Mouse (Mus musculus) cerebellum, adult 2 months (tissue): ENCODE results near the gene 6430571L13Rik. TPM values are rescaled to one million over a fixed set of nuclear protein-coding genes. Genes with fewer than 3 reads are reported as not detected.

ENCODE experiments used
- DNase-seq, 2 experiments: peaks; one replicate each; pipeline ENCODE4 v3.0.0; 2021
- H3K27ac ChIP-seq: fragments of 200-500 bp; 2 replicates; pipeline ENCODE4 v1.5.1; 2012; ENCODE audit warnings: low read length, control low read depth, inconsistent platforms; ENCODE audit not compliant: insufficient read depth
- H3K27me3 ChIP-seq: fragments of 200-500 bp; 2 replicates; pipeline ENCODE4 v1.6.1; 2012; ENCODE audit warnings: inconsistent platforms, mild to moderate bottlenecking, low read length, moderate library complexity; ENCODE audit not compliant: control insufficient read depth, insufficient read depth
- H3K4me1 ChIP-seq: fragments of 200-500 bp; 2 replicates; pipeline ENCODE4 v1.6.1; 2011; ENCODE audit warnings: low read length; ENCODE audit not compliant: control insufficient read depth, insufficient read depth
- H3K4me3 ChIP-seq: fragments of 200-500 bp; replicated peaks from 2 replicates; pipeline ENCODE3; 2011; ENCODE audit warnings: mild to moderate bottlenecking, low read depth, low read length, control low read depth; ENCODE audit not compliant: insufficient read depth
- CTCF ChIP-seq: fragments of 200-500 bp; IDR thresholded peaks from 2 replicates; pipeline ENCODE4 v1.5.1; 2011; ENCODE audit warnings: low read depth, mild to moderate bottlenecking, control low read depth, low read length, moderate library complexity, borderline replicate concordance; ENCODE audit not compliant: insufficient read depth
- POLR2A ChIP-seq: fragments of 200-500 bp; IDR thresholded peaks from 2 replicates; pipeline ENCODE4 v1.6.1; 2011; ENCODE audit warnings: low read length, control low read depth, borderline replicate concordance; ENCODE audit not compliant: insufficient read depth
- WGBS: fragments of 180-500 bp; shearing (Covaris S2); methylation state at CpG from one replicate; pipeline ENCODE4 v1.1.7; 2018; 5-methylcytosine and 5-hydroxymethylcytosine counted together
- polyA plus RNA-seq: library from polyadenylated mRNA; depleted of rRNA; stranded (reverse); fragments of >200 nt; gene quantifications from 2 replicates; pipeline ENCODE4 v1.2.3, GENCODE M21; 2012; rRNA removed

Gene 6430571L13Rik
- polyA plus RNA-seq, 1 experiment = 44.9 TPM

DNA sequence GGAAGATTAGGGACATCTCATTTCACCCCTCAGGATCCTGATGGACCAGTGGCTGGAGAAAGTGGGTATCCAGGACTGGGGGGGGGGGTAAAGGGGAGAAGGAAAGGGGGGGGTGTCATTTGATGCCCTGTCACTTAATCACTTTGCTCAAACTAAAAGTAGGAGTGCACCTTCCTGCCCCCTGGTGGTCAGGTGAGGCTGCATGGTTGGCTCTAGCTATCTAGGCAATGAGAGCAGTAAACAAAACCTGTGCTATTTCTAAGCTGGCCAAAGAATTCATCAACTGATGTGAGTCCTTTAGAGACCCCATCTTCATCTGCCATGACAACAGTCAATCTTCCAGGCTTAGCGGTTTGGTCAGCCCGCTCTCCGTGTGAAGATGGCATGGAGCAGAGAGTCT lies 46.3 kb downstream of the 6430571L13Rik start:
- WGBS = 91% methylated on average over 3 of the region's 3 CpGs
- H3K4me1 ChIP-seq = peaks cover 7% of the 10 kb centered on the region; the same call in 1 of the 2 replicates
- H3K27ac ChIP-seq = no peak overlapping the region
- peak; percentile 56 to 67 for DNase-seq
- peak; percentile 74 for TF ChIP-seq CTCF
- TF ChIP-seq POLR2A = no peak
- no peaks in the 10 kb centered on the region for H3K27me3 ChIP-seq
- H3K4me3 ChIP-seq = no peak overlapping the region

DNA sequence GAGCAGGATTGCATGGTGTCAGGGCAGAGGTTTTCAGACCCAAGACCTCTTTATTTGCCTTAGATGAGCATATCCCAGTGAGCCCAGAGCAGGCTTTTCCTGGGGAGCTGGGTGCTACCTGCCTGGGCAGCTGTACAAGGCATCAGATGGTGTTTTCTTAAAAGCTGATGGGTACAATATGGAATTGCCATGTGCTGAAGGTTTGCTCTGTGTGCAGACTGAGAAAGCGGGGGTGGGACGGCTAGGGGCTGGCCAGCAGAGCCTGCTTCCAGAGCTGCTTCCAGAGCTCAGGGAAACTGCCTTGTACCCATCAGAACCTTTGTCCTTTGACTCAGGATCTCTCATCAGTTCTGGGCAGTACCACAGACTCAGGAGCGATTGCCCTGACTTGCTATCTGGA lies 47.3 kb downstream of the 6430571L13Rik start:
- H3K4me3 ChIP-seq = no peak overlapping the region
- H3K4me1 ChIP-seq = peaks cover 7% of the 10 kb centered on the region; the same call in 1 of the 2 replicates
- no peaks in the 10 kb centered on the region for H3K27me3 ChIP-seq
- TF ChIP-seq POLR2A (no peak), CTCF (no peak)
- DNase-seq = no peak
- WGBS = 91% methylated on average over 3 of the region's 3 CpGs
- H3K27ac ChIP-seq = no peak overlapping the region

DNA sequence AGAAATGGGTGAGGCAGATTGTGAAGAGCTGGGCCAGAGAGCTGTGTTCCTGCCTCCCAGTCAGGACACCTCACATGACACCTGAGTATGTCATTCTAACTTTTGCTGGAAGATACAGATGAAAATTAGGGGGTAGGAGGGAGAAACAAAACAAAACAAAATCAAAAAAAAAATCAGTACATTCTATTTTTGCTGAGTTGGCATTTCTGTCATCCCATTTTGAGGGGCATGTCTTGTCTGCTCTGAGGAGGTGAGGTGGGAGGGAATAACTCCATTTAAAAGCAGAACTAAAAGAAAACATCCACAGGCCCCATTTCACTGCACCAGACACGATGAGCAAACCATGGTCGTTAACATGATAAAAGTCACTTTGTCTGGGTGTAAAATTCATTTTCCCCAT lies 47.9 kb downstream of the 6430571L13Rik start:
- peaks cover 7% of the 10 kb centered on the region; the same call in 1 of the 2 replicates for H3K4me1 ChIP-seq
- TF ChIP-seq CTCF (no peak), POLR2A (no peak)
- DNase-seq = no peak
- H3K27me3 ChIP-seq = no peaks in the 10 kb centered on the region
- no peak overlapping the region for H3K27ac ChIP-seq
- no peak overlapping the region for H3K4me3 ChIP-seq
- 56% methylated on average over 2 of the region's 2 CpGs for WGBS

DNA sequence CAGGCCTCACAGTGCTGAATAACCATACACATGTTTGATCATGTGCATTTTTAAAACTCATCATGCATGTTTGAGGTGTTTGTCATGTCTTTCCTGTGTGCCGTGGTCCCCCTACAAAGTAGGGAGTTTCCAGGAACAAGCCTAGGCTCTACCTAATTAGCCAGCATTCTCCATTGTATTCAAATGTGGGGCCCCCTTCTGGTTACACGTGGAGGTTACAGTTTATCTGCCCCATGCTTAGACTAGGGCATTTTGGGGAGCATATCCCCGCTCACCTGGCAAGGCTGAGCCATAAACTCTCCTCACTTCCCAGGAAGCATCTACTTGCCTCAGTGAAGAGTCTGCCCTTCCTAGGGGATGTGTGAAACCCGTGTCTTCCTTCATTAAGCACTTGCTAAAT lies 56.0 kb downstream of the 6430571L13Rik start:
- no peak for DNase-seq
- TF ChIP-seq CTCF (peak; percentile 13; the same call in 1 of the 2 replicates), POLR2A (no peak)
- no peak overlapping the region for H3K4me3 ChIP-seq
- H3K27ac ChIP-seq = no peak overlapping the region
- no peaks in the 10 kb centered on the region for H3K27me3 ChIP-seq
- H3K4me1 ChIP-seq = peaks cover 5% of the 10 kb centered on the region
- 44% methylated on average over 4 of the region's 4 CpGs for WGBS

DNA sequence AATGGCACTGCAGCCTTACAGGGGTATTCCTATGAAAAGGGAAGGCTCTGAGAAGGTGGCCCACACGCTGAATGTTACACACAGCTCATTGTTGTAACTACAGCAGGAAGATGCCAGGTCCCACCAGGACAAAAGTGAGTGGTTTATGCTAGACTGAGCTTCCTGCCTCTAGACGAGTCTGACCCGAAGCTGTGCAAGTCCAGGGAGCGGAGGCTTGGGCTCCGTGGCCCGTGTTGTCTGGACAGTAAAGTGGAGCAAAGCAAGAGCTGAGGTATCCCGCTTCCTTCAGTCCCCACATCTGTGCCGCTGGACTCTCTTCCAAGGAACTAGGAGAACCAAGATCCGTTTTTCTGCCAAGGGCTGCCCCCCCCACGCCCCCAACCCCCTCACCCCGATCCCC lies 58.6 kb downstream of the 6430571L13Rik start:
- TF ChIP-seq POLR2A (no peak), CTCF (no peak)
- no peak overlapping the region for H3K4me3 ChIP-seq
- no peak overlapping the region for H3K27ac ChIP-seq
- H3K4me1 ChIP-seq = peaks cover 13% of the 10 kb centered on the region
- 43% methylated on average over 11 of the region's 11 CpGs for WGBS
- no peaks in the 10 kb centered on the region for H3K27me3 ChIP-seq
- DNase-seq = peak in 1 of 2 experiments; percentile 28

DNA sequence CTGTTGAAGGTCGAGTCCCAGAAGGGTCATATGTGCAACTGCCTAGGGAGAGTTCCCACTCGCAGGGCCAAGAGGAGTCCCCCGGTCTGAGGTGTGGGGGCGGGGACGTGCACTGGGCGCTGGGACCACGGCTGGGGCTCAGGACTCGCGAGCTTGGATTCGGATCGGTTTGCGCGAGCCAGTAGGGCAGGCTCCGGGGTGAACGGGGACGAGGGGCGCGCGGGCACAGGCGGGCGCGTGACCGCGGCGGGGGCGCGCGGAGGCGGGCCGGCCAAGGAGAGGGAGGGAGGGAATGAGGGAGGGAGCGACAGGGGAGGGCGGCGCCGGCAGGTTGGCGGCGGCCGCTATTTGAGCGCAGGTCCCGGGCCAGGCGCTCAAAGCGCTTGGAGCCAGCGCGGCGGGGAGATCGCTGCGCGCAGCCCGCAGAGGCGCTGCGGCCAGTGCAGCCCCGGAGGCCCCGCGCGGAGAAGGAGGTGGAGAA lies 59.1 kb downstream of the 6430571L13Rik start, which contains the start of gene Cacna2d2:
Gene Cacna2d2 (plus strand): TSS at position 122 of the 481 bp plus-strand sequence.
- TF ChIP-seq POLR2A = peak; percentile 80; the same call in 1 of the 2 replicates
- no peak for TF ChIP-seq CTCF
- peak within 1 kb of the TSS; percentile 72 for H3K27ac ChIP-seq
- no peaks in the 10 kb centered on the region for H3K27me3 ChIP-seq
- WGBS = 2% methylated on average over 40 of the region's 54 CpGs
- DNase-seq = peak; percentile 87 to 90
- H3K4me1 ChIP-seq = peaks cover 13% of the 10 kb centered on the region
- H3K4me3 ChIP-seq = peak within 1 kb of the TSS; percentile 75

DNA sequence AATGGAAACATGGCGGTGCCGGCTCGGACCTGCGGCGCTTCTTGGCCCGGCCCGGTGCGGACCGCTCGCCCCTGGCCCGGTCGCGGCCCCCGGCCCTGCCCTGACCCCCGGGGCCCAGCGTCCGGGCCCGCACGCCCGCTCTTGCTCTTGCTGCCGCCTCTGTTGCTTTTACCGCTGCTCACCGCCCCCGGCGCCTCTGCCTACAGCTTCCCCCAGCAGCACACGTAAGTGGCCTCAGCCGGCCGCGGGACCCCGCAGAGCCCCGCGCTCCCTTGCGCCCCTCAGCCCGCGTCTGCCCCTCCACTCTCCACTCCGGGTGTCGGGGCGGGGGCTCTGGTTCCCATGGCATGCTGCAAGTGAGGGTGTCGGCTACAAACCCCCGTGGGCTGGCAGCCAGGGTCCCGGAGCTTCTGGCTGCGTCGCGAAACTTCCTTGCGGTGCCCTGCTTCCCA lies 59.7 kb downstream of the 6430571L13Rik start:
- Histone ChIP-seq H3K4me3 (peak overlapping the region; percentile 75), H3K4me1 (peaks cover 13% of the 10 kb centered on the region), H3K27me3 (no peaks in the 10 kb centered on the region), H3K27ac (peak overlapping the region; percentile 72)
- under 1% methylated on average over 42 of the region's 45 CpGs for WGBS
- TF ChIP-seq POLR2A (no peak), CTCF (no peak)
- DNase-seq = peak in 1 of 2 experiments; percentile 50

DNA sequence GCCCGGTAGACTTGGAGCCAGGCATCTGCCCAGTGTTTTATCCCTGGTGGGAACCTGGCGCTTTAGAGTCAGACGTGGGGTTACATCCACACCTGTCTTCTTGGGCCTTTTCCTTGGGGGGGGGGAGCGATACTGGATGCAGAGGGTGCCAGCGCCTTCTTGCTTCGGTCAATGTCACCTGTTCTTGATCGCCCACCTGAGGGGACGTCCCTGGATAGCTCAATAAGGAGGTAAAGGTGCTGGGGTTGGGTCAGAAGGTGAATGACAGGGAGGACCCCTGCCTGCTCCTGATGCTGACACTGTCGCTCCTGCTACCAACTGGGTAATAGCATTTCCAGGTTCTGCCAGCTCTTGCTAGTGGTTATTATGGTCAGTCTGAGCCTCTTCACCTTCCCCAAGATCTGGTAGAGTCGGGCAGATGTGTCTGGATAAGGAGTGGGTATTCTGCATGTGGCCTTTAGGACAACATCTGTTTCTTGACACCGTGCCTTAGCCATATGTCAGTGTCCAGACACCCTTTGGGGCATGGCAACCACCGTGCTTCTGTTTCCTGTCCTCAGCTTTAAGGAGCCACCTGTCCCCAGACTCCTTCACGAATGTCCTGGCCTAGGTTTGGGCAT lies 60.4 kb downstream of the 6430571L13Rik start:
- TF ChIP-seq CTCF (no peak), POLR2A (no peak)
- WGBS = 10% methylated on average over 13 of the region's 13 CpGs
- Histone ChIP-seq H3K4me1 (peaks cover 13% of the 10 kb centered on the region), H3K4me3 (peak overlapping the region; percentile 75), H3K27me3 (no peaks in the 10 kb centered on the region), H3K27ac (peak overlapping the region; percentile 72; the same call in 1 of the 2 replicates)
- DNase-seq = peak; percentile 34 to 51

Other genes starting within 250 kb of the 6430571L13Rik start
- 121 and 129 TPM in 2 replicates for gene Dock3, start 108.7 kb upstream of the 6430571L13Rik start, polyA plus RNA-seq
- 10.5 and 11.7 TPM in 2 replicates for gene Mapkapk3, start 50.7 kb upstream of the 6430571L13Rik start, polyA plus RNA-seq
- gene Cish, start 44.6 kb upstream of the 6430571L13Rik start, polyA plus RNA-seq = 4.1 and 4.3 TPM in 2 replicates
- 27.8 and 31.7 TPM in 2 replicates for gene Hemk1, start 2.3 kb upstream of the 6430571L13Rik start, polyA plus RNA-seq
- 130 and 148 TPM in 2 replicates for gene Cacna2d2, start 59.0 kb downstream of the 6430571L13Rik start, polyA plus RNA-seq
- gene Tmem115, start 193.3 kb downstream of the 6430571L13Rik start, polyA plus RNA-seq = 44.3 and 44.6 TPM in 2 replicates
- gene Cyb561d2, start 201.6 kb downstream of the 6430571L13Rik start, polyA plus RNA-seq = 21.2 and 21.5 TPM in 2 replicates
- gene Nprl2, start 201.6 kb downstream of the 6430571L13Rik start, polyA plus RNA-seq = 64.1 and 70.7 TPM in 2 replicates
- 1.6 and 2.3 TPM in 2 replicates for gene Zmynd10, start 206.7 kb downstream of the 6430571L13Rik start, polyA plus RNA-seq
- 30.3 and 32.3 TPM in 2 replicates for gene Rassf1, start 211.0 kb downstream of the 6430571L13Rik start, polyA plus RNA-seq
- 123 and 127 TPM in 2 replicates for gene Tusc2, start 222.7 kb downstream of the 6430571L13Rik start, polyA plus RNA-seq
- gene Hyal2, start 227.3 kb downstream of the 6430571L13Rik start, polyA plus RNA-seq = 10.8 and 11.9 TPM in 2 replicates
- 5.7 and 6.8 TPM in 2 replicates for gene Hyal1, start 236.3 kb downstream of the 6430571L13Rik start, polyA plus RNA-seq
- 19.5 and 21.6 TPM in 2 replicates for gene Naa80, start 238.3 kb downstream of the 6430571L13Rik start, polyA plus RNA-seq
- gene Hyal3, start 240.2 kb downstream of the 6430571L13Rik start, polyA plus RNA-seq = 1.1 TPM in 2 replicates
- gene Ifrd2, start 247.0 kb downstream of the 6430571L13Rik start, polyA plus RNA-seq = 20.2 and 23.4 TPM in 2 replicates